Mouse (Mus musculus) brown adipose tissue, adult 24 weeks (tissue): ENCODE results near the gene Dffa. TPM values are rescaled to one million over a fixed set of nuclear protein-coding genes. Genes with fewer than 3 reads are reported as not detected.

Source experiments
- polyA plus RNA-seq: library from polyadenylated mRNA; stranded (reverse); fragments of >200 nt; gene quantifications from 2 replicates; pipeline ENCODE4 v1.2.4, GENCODE M21; 2012; ENCODE audit not compliant: missing spikeins, insufficient read depth, insufficient read length

Gene Dffa
- polyA plus RNA-seq, 1 experiment, result 11.3 TPM

Other genes starting within 250 kb of the Dffa start
- gene Pex14, start 4.3 kb upstream of the Dffa start, polyA plus RNA-seq, result 48.8 and 50.3 TPM in 2 replicates
- gene Cort, start 22.6 kb downstream of the Dffa start, polyA plus RNA-seq, result not detected in 2 replicates
- not detected in 2 replicates for gene Cenps, start 33.5 kb downstream of the Dffa start, polyA plus RNA-seq
- gene Pgd, start 62.6 kb downstream of the Dffa start, polyA plus RNA-seq, result 583 and 610 TPM in 2 replicates
- gene Kif1b, start 203.5 kb downstream of the Dffa start, polyA plus RNA-seq, result 59.4 and 63.5 TPM in 2 replicates